Mouse (Mus musculus): ENCODE measurements at regions not wholly inside any gene's neighbourhood (a gene's known extent, or its start where the extent isn't known, plus 50 kb on each side); places are given as distances from the start of the nearest gene placed in this dataset.
A peak's percentile ranks its signal among the peaks of the same experiment; 100 is the strongest.

DNA sequence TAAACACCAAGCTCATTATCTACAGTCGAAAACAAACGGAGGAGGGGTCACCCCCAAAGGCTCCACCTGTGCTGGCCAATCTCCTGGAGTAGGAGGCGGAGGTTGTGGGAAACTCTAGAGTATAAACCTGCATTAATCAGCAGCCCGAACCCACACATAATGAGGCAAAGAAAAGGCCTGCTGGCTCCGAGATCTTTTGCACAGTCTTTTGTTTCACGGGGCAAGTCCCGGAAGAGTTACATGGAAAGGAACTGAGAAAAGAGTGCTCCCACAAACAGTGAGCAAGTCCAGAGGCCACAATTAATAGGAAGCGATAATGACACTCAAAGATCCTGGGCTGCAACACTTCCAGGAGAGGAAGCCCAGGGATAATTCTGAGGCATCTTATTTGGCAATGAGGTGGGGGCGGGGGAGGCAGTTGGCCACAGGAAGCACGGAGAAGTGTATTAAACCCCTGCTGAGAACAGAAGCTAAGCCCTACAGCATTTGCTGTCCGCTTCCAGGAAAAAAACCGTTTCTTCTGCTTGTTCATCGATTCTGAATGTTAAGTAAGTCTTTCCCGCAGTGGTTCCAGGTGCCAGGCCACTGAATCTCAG is 59.1 kb upstream of the Mamdc2 start:
- 19% methylated on average over 14 of the region's 14 CpGs for WGBS

More for the DNA sequence above, 59.1 kb upstream of the Mamdc2 start:
- no peak for ATAC-seq (ENCODE audit: low FRiP score, low TSS enrichment)
- H3K4me1 ChIP-seq (replicated peaks; ENCODE audit: control insufficient read depth, insufficient read depth), result no peaks in the 10 kb centered on the region
- no peak overlapping the region for H3K27ac ChIP-seq (replicated peaks)
- no peak overlapping the region for H3K9ac ChIP-seq (ENCODE audit: low read length)
- no peak overlapping the region for H3K4me3 ChIP-seq (ENCODE audit: low read depth, low read length)
- TF ChIP-seq CTCF (IDR thresholded peaks at IDR 0.05; ENCODE audit: low read depth) (no peak), EP300 (optimal IDR thresholded peaks at IDR 0.05) (no peak)
- no peaks in the 10 kb centered on the region for H3K9me3 ChIP-seq (ENCODE audit: control insufficient read depth, low read length)
- H3K4me2 ChIP-seq (replicated peaks; ENCODE audit: low read depth), result 0 out of 2 replicates have a peak overlapping the region, but pooled peaks have one; percentile 4
- no peaks in the 10 kb centered on the region for H3K36me3 ChIP-seq (ENCODE audit: control insufficient read depth, insufficient read depth, low read length)
- no peaks in the 10 kb centered on the region for H3K27me3 ChIP-seq (ENCODE audit: control insufficient read depth, insufficient read depth, low read length)
- DNase-seq (ENCODE audit: low spot score), result no peak
